19 mouse cellular contexts compared by ENCODE assay signal in the genomic region with DNA sequence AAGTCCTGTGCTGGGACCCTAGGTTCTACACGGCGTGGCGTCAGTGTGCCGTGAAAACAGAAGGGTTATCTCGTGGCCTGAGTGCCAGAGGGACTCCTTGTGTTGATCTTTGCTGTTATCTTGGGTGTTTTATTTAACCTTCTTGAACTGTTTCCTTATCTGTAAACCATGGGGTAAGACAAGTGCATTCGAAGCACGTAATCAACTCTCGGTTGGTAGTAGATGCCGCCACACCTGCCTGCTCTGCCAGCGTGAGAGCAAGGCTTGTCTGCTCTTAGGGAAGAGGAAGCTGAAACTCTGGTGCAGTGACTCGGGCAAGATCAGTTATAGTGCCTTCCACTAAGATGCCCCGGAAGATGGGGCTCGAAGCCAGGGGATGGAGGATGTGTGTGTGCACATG. TPM values are rescaled to one million over a fixed set of nuclear protein-coding genes. Genes with fewer than 3 reads are reported as not detected.
A peak's percentile ranks its signal among the peaks of the same experiment; 100 is the strongest.
DNase-seq lines count a peak whose midpoint lies in the region; ATAC-seq and TF ChIP-seq lines count a peak whose summit lies in the region.
"Had no signal": no experiment of that assay in that cellular context is flagged by ENCODE, and none has a peak within 500 bp of the region (broad histone marks: within the 10 kb centered on the region; RNA-seq: fewer than 3 reads in every experiment).

No protein-coding gene starts in this region.

- H3K27me3 ChIP-seq in MEL (ENCODE audit: control insufficient read depth in 1 of 2, insufficient read depth in 2 of 2, low read length in 2 of 2), result no peaks in the 10 kb centered on the region
- H3K27me3 ChIP-seq in intestine, embryonic 16.5 days (replicated peaks; ENCODE audit: control insufficient read depth, insufficient read depth, low read length), result no peaks in the 10 kb centered on the region
- H3K27me3 ChIP-seq in liver, embryonic 16.5 days (ENCODE audit: control insufficient read depth, insufficient read depth, low read depth, low read length), result peaks cover under 1% of the 10 kb centered on the region; the same call in 1 of the 2 replicates
- H3K27me3 ChIP-seq in stomach, embryonic 15.5 days (replicated peaks), result no peaks in the 10 kb centered on the region
- no peaks in the 10 kb centered on the region for H3K27me3 ChIP-seq in heart, adult 2 months (ENCODE audit: control insufficient read depth, insufficient read depth, low read length)

- TF ChIP-seq CTCF in MEL (IDR thresholded peaks at IDR 0.05 in 2 of 3, conservative IDR thresholded peaks at IDR 0.05 in 1 of 3; ENCODE audit: control insufficient read depth in 1 of 3, insufficient read depth in 1 of 3, low read depth in 2 of 3, low read length in 3 of 3, poor library complexity in 1 of 3, severe bottlenecking in 1 of 3), result no peak
- no peak for TF ChIP-seq CTCF in heart, adult 2 months (IDR thresholded peaks at IDR 0.05)

- TF ChIP-seq RAD21 in MEL (IDR thresholded peaks at IDR 0.05; ENCODE audit: low read depth, low read length), result no peak

- peak; percentile 64 to 73 for TF ChIP-seq EP300 in MEL (IDR thresholded peaks at IDR 0.05; ENCODE audit: low read depth in 1 of 2, low read length in 2 of 2)
- TF ChIP-seq EP300 in heart, adult 2 months (IDR thresholded peaks at IDR 0.05; ENCODE audit: insufficient read depth, low read depth, low read length), result no peak

- H3K4me1 ChIP-seq in MEL (ENCODE audit: control insufficient read depth in 1 of 2, insufficient read depth in 2 of 2, low read length in 2 of 2), result peaks cover 14 to 22% of the 10 kb centered on the region in 2 experiments
- H3K4me1 ChIP-seq in intestine, embryonic 16.5 days (ENCODE audit: control insufficient read depth, insufficient read depth, low read length), result peaks cover 28% of the 10 kb centered on the region
- H3K4me1 ChIP-seq in liver, embryonic 16.5 days (ENCODE audit: control insufficient read depth, low read depth, low read length), result peaks cover 17% of the 10 kb centered on the region
- H3K4me1 ChIP-seq in stomach, embryonic 15.5 days, result peaks cover 36% of the 10 kb centered on the region
- no peaks in the 10 kb centered on the region for H3K4me1 ChIP-seq in heart, adult 2 months (ENCODE audit: control insufficient read depth, insufficient read depth, low read length)

- no peak for TF ChIP-seq POLR2A in MEL (IDR thresholded peaks at IDR 0.05; ENCODE audit: control insufficient read depth in 1 of 2, insufficient read depth in 1 of 2, low read depth in 1 of 2, low read length in 2 of 2, poor library complexity in 1 of 2)
- TF ChIP-seq POLR2A in heart, adult 2 months (IDR thresholded peaks at IDR 0.05; ENCODE audit: insufficient read depth, low read depth, low read length), result no peak

- ATAC-seq in intestine, embryonic 16.5 days, result peak; percentile 60
- ATAC-seq in liver, embryonic 16.5 days (ENCODE audit: low read depth), result peak; percentile 63
- ATAC-seq in stomach, embryonic 15.5 days (ENCODE audit: insufficient read depth, low FRiP score, low read depth), result peak; percentile 41
- ATAC-seq: forebrain, embryonic 16.5 days; midbrain, embryonic 13.5 days had no signal

- DNase-seq in MEL (ENCODE audit: low read depth, low spot score), result peak; percentile 84
- DNase-seq in ovary, postnatal 10 days (ENCODE audit: low spot score), result no peak
- no peak for DNase-seq in heart, adult 2 months
- no peak for DNase-seq in urinary bladder, adult 18-20 months (ENCODE audit: low spot score in 2 of 2)
- DNase-seq: adrenal gland, postnatal 14 days; cerebellum, adult 8-10 months; gastrocnemius, postnatal 25 days; heart, adult 18-20 months; kidney, adult 2 months; right cerebral cortex, postnatal 14 days; thymus, postnatal 14 days had no signal

- no peak overlapping the region for H3K9ac ChIP-seq in MEL (ENCODE audit: control insufficient read depth, low read depth, low read length, poor library complexity, severe bottlenecking)
- no peak overlapping the region for H3K9ac ChIP-seq in intestine, embryonic 16.5 days (ENCODE audit: low read depth, low read length)
- H3K9ac ChIP-seq in liver, embryonic 16.5 days (ENCODE audit: low read depth, low read length), result peak overlapping the region; percentile 9; the same call in 1 of the 2 replicates
- no peak overlapping the region for H3K9ac ChIP-seq in stomach, embryonic 15.5 days
- H3K9ac ChIP-seq in heart, adult 2 months (ENCODE audit: low read depth, low read length), result no peak overlapping the region
- H3K9ac ChIP-seq: hindbrain, embryonic 12.5 days; midbrain, embryonic 13.5 days had no signal

- no peaks in the 10 kb centered on the region for H3K9me3 ChIP-seq in MEL (replicated peaks; ENCODE audit: insufficient read depth, low read length)
- H3K9me3 ChIP-seq in intestine, embryonic 16.5 days (ENCODE audit: control insufficient read depth, low read length), result no peaks in the 10 kb centered on the region
- no peaks in the 10 kb centered on the region for H3K9me3 ChIP-seq in liver, embryonic 16.5 days (replicated peaks; ENCODE audit: control insufficient read depth, low read length)
- H3K9me3 ChIP-seq in stomach, embryonic 15.5 days, result no peaks in the 10 kb centered on the region
- H3K9me3 ChIP-seq: hindbrain, embryonic 12.5 days; midbrain, embryonic 13.5 days had no signal

- H3K4me2 ChIP-seq in intestine, embryonic 16.5 days (ENCODE audit: low read depth, low read length), result no peak overlapping the region
- H3K4me2 ChIP-seq in liver, embryonic 16.5 days (ENCODE audit: low read depth, low read length), result no peak overlapping the region
- no peak overlapping the region for H3K4me2 ChIP-seq in stomach, embryonic 15.5 days
- H3K4me2 ChIP-seq: hindbrain, embryonic 12.5 days; midbrain, embryonic 13.5 days had no signal

- 60% methylated on average over 13 of the region's 13 CpGs for WGBS in intestine, embryonic 16.5 days
- WGBS in liver, embryonic 16.5 days (ENCODE audit: insufficient replicate concordance), result 28% methylated on average over 13 of the region's 13 CpGs
- 59% methylated on average over 13 of the region's 13 CpGs for WGBS in stomach, embryonic 15.5 days
- WGBS in heart, adult 2 months, result 45% methylated on average over 13 of the region's 13 CpGs

- intact Hi-C loops in heart, adult 2 months (cut with DNase I), result no loop called here

- H3K79me2 ChIP-seq in MEL (ENCODE audit: control insufficient read depth, insufficient read depth, low read length, poor library complexity), result no peaks in the 10 kb centered on the region
- H3K79me2 ChIP-seq in heart, adult 2 months (replicated peaks; ENCODE audit: control insufficient read depth, insufficient read depth, low read length), result no peaks in the 10 kb centered on the region

- peak overlapping the region in 1 of 2 experiments; percentile 23; a peak in 1 of 4 replicates for H3K4me3 ChIP-seq in MEL (ENCODE audit: control insufficient read depth in 1 of 2, insufficient read depth in 1 of 2, low read depth in 2 of 2, low read length in 2 of 2)
- no peak overlapping the region for H3K4me3 ChIP-seq in intestine, embryonic 16.5 days (ENCODE audit: low read length)
- no peak overlapping the region for H3K4me3 ChIP-seq in liver, embryonic 16.5 days (ENCODE audit: low read depth, low read length)
- no peak overlapping the region for H3K4me3 ChIP-seq in stomach, embryonic 15.5 days (replicated peaks)
- H3K4me3 ChIP-seq in heart, adult 2 months, result no peak overlapping the region
- H3K4me3 ChIP-seq: hindbrain, embryonic 12.5 days; left cerebral cortex, adult 2 months; midbrain, embryonic 13.5 days had no signal

- H3K36me3 ChIP-seq in MEL (ENCODE audit: control insufficient read depth in 1 of 2, insufficient read depth in 2 of 2, low read length in 2 of 2), result peaks cover 0 to 12% of the 10 kb centered on the region in 2 experiments; a peak in 2 of 4 replicates
- H3K36me3 ChIP-seq in intestine, embryonic 16.5 days (ENCODE audit: control insufficient read depth, insufficient read depth, low read length), result no peaks in the 10 kb centered on the region
- no peaks in the 10 kb centered on the region for H3K36me3 ChIP-seq in liver, embryonic 16.5 days (ENCODE audit: control insufficient read depth, insufficient read depth)
- no peaks in the 10 kb centered on the region for H3K36me3 ChIP-seq in stomach, embryonic 15.5 days
- H3K36me3 ChIP-seq in heart, adult 2 months (ENCODE audit: control insufficient read depth, insufficient read depth, low read length), result no peaks in the 10 kb centered on the region
- H3K36me3 ChIP-seq: hindbrain, embryonic 12.5 days had no signal

- H3K27ac ChIP-seq in MEL (ENCODE audit: control insufficient read depth, low read depth, low read length), result peak overlapping the region; percentile 76
- peak overlapping the region; percentile 57 for H3K27ac ChIP-seq in intestine, embryonic 16.5 days (ENCODE audit: low read length)
- no peak overlapping the region for H3K27ac ChIP-seq in liver, embryonic 16.5 days (ENCODE audit: low read length)
- peak overlapping the region; percentile 69 for H3K27ac ChIP-seq in stomach, embryonic 15.5 days
- no peak overlapping the region for H3K27ac ChIP-seq in heart, adult 2 months
- H3K27ac ChIP-seq: hindbrain, embryonic 12.5 days; kidney, postnatal 0 days; left cerebral cortex, adult 2 months; midbrain, embryonic 13.5 days had no signal

TF ChIP-seq in MEL, 35 proteins besides CTCF, POLR2A, EP300 and RAD21 (continues in another document):
- TF ChIP-seq ZMIZ1 (IDR thresholded peaks at IDR 0.05; ENCODE audit: low read depth, low read length) (peak; percentile 46; the same call in 1 of the 2 replicates), NRF1 (IDR thresholded peaks at IDR 0.05; ENCODE audit: insufficient read depth, low read depth, low read length, poor library complexity, severe bottlenecking) (peak; percentile 20; the same call in 1 of the 2 replicates), USF1 (IDR thresholded peaks at IDR 0.05; ENCODE audit: low read depth, low read length) (no peak), BHLHE40 (IDR thresholded peaks at IDR 0.05; ENCODE audit: borderline replicate concordance, low read depth, low read length) (peak; percentile 54; the same call in 1 of the 2 replicates), POLR2AphosphoS5 (IDR thresholded peaks at IDR 0.05; ENCODE audit: borderline replicate concordance, low read depth, low read length) (no peak), MAZ (IDR thresholded peaks at IDR 0.05; ENCODE audit: low read depth, low read length) (no peak), MEF2A (IDR thresholded peaks at IDR 0.05; ENCODE audit: extremely low read depth, insufficient replicate concordance, low read depth, low read length, poor library complexity, severe bottlenecking) (no peak), MAX (IDR thresholded peaks at IDR 0.05; ENCODE audit: low read length) (peak; percentile 82)

RNA-seq across cellular contexts. Expression of a gene that starts 48.4 kb away (rescaled TPM):
- total RNA-seq in MEL (2012; rRNA removed), result 7.6 and 7.7 TPM in 2 replicates
- 10 to 100 TPM in 1 of 2 experiments, not detected in 1; 42.6 TPM for polyA plus RNA-seq in MEL (2012; ENCODE audit: insufficient read depth in 1 of 2, insufficient read length in 2 of 2, low read depth in 1 of 2, low replicate concordance in 2 of 2, missing spikeins in 1 of 2)
- polyA plus RNA-seq in intestine, embryonic 16.5 days (2015; fragmentation: Nextera tagmentation; extraction: Ambion mirVana), result 26.9 and 30.9 TPM in 2 replicates
- 3.0 and 4.4 TPM in 2 replicates for polyA plus RNA-seq in liver, embryonic 16.5 days (2015; fragmentation: Nextera tagmentation; extraction: Ambion mirVana)
- polyA plus RNA-seq in stomach, embryonic 15.5 days (2015; fragmentation: Nextera tagmentation; extraction: Ambion mirVana), result 59.1 and 73.0 TPM in 2 replicates
- total RNA-seq in heart, adult 2 months (2021), result 10 to 100 TPM; 14.7 to 15.6 TPM
- 33.6 and 35.9 TPM in 2 replicates for polyA plus RNA-seq in heart, adult 2 months (2012; rRNA removed)

Comparison
In these comparisons a context has a peak if more than half of its experiments do, and no peak if none do; other contexts are left out.
1. H3K27ac ChIP-seq: peak in MEL (single experiment), intestine, embryonic 16.5 days (single experiment) and stomach, embryonic 15.5 days (single experiment); none in liver, embryonic 16.5 days (single experiment) and heart, adult 2 months (single experiment).
2. Peak in every context shown above with its lines, with median percentiles within 50 percentile points of each other: ATAC-seq.